ENCODE assay signal across 8 mouse cellular contexts in the genomic region with DNA sequence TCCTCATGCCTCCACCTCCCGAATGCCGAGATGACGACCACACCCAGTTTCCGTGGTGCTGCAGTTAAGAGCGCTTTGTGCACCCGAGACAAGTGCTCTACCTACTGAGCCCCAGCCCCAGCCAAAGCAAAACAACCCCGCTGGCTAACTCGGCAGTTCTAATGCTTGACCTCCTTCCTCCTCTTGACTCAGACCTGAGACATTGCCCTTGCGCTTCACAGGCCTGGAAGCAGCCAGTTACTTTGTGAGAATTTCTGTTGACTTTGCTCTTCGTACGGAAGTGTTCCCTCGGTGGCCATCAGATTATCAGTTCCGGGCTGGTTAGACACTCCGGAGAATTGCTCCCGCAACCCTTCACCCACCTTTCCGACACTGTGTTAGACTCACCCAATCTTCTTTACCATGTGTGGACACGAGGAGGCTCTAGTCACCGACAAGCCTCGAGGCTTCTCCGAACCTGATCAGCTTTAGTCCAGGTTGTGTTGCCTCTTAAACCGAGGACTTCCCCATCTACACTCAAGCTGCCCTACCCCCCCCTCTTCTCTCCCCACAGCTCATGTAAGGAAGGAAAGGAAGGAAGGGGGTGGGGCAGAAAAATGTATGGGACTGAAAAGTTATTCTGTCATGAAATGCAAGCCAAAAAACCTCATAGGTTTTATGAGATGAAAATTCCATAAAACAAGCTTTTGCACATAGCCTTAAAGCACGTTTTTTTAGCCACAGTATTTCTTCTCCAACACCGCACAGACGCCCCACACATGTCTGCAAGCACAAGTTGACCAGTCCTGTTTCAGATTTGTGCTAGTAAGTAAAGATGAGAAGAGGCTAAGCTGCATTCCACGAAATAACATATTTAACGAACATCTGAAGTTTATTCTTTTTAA. TPM values are rescaled to one million over a fixed set of nuclear protein-coding genes. Genes with fewer than 3 reads are reported as not detected.
DNase-seq lines count a peak whose midpoint lies in the region; TF ChIP-seq lines count a peak whose summit lies in the region.

No protein-coding gene starts in this region.

- H3K27ac ChIP-seq in testis, adult 2 months (ENCODE audit: control insufficient read depth, insufficient read depth, low read depth, low read length) = peak overlapping the region; percentile 77
- H3K27ac ChIP-seq in heart, embryonic 10.5 days = peak overlapping the region; percentile 85

- H3K4me1 ChIP-seq in testis, adult 2 months (ENCODE audit: control insufficient read depth, insufficient read depth, low read length) = peaks cover 9% of the 10 kb centered on the region
- H3K4me1 ChIP-seq in heart, embryonic 10.5 days = peaks cover 27% of the 10 kb centered on the region

- WGBS in heart, embryonic 10.5 days = 65% methylated on average over 26 of the region's 26 CpGs

- no peak for DNase-seq in testis, postnatal 10 days (ENCODE audit: low spot score)
- no peak for DNase-seq in heart, embryonic 10.5 days (ENCODE audit: low spot score)
- peak; percentile 83 for DNase-seq in liver
- peak; percentile 43 to 55 for DNase-seq in spleen, adult 18-20 months
- DNase-seq in frontal cortex, postnatal 36 days (ENCODE audit: low spot score in 2 of 2) = no peak
- DNase-seq in cerebellum, adult 8-10 months = no peak
- DNase-seq in layer of hippocampus, adult 18-20 months (ENCODE audit: low spot score in 2 of 2) = no peak

- H3K27me3 ChIP-seq in testis, adult 2 months (ENCODE audit: control insufficient read depth, insufficient read depth, low read length) = no peaks in the 10 kb centered on the region
- no peaks in the 10 kb centered on the region for H3K27me3 ChIP-seq in heart, embryonic 10.5 days (ENCODE audit: insufficient read depth, poor library complexity, severe bottlenecking)

- peak overlapping the region; percentile 90 for H3K4me3 ChIP-seq in testis, adult 2 months (ENCODE audit: control insufficient read depth, low read depth, low read length)
- H3K4me3 ChIP-seq in heart, embryonic 10.5 days = peak overlapping the region; percentile 36

- H3K36me3 ChIP-seq in testis, adult 2 months (ENCODE audit: control insufficient read depth, insufficient read depth, low read length) = no peaks in the 10 kb centered on the region
- H3K36me3 ChIP-seq in heart, embryonic 10.5 days = 0 out of 2 replicates have a peak, but pooled peaks cover 4% of the 10 kb centered on the region

- no peak for TF ChIP-seq POLR2A in testis, adult 2 months (IDR thresholded peaks at IDR 0.05; ENCODE audit: control insufficient read depth, low read depth, low read length)

- no peak for TF ChIP-seq CTCF in testis, adult 2 months (IDR thresholded peaks at IDR 0.05; ENCODE audit: control insufficient read depth, insufficient read depth, insufficient replicate concordance, low read depth, low read length)

- H3K9me3 ChIP-seq in heart, embryonic 10.5 days = no peaks in the 10 kb centered on the region

RNA-seq across cellular contexts. Expression of a gene that starts 44.1 kb away (rescaled TPM):
- polyA plus RNA-seq in testis, adult 2 months (2012; rRNA removed) = 0.40 and 0.51 TPM in 2 replicates
- polyA plus RNA-seq in heart, embryonic 10.5 days (2016; fragmentation: Nextera tagmentation; extraction: Ambion mirVana) = 6.8 and 7.8 TPM in 2 replicates
- 10 to 100 TPM in 1 of 2 experiments, 1 to 10 TPM in 1; 9.6 to 11.7 TPM for total RNA-seq in layer of hippocampus, adult 18-20 months (2021)

Comparison
In these comparisons a context has a peak if more than half of its experiments do, and no peak if none do; other contexts are left out.
1. DNase-seq: peak in liver (single experiment) and spleen, adult 18-20 months (2 of 2); none in testis, postnatal 10 days (single experiment), heart, embryonic 10.5 days (single experiment), frontal cortex, postnatal 36 days (0 of 2), cerebellum, adult 8-10 months (single experiment) and layer of hippocampus, adult 18-20 months (0 of 2).